Mouse (Mus musculus) heart, postnatal 0 days (tissue): ENCODE results near the gene Akap9. TPM values are rescaled to one million over a fixed set of nuclear protein-coding genes. Genes with fewer than 3 reads are reported as not detected.
"Not testable (repeated sequence)": the region's sequence is repeated elsewhere in the genome, so short reads cannot be mapped to it uniquely, and the experiment has no call there.

ENCODE experiments used
- ATAC-seq: fragments of 200-750 bp; cut with Nextera tagmentation; 2 replicates; pipeline ENCODE4 v1.8.0; 2017; ENCODE audit warnings: low read depth, moderate number of reproducible peaks, moderate library complexity; ENCODE audit not compliant: insufficient read depth
- DNase-seq: peaks from one replicate; pipeline ENCODE4 v3.0.0-alpha.2; 2016; ENCODE audit warnings: low spot score
- H3K27ac ChIP-seq: fragments of 300-500 bp; sonication (generic); 2 replicates; pipeline ENCODE4 v1.5.1; 2014; ENCODE audit warnings: low read depth, mild to moderate bottlenecking
- H3K27me3 ChIP-seq: fragments of 300-500 bp; sonication (generic); 2 replicates; pipeline ENCODE4 v1.6.1; 2014; ENCODE audit warnings: low read length, mixed read lengths; ENCODE audit not compliant: control insufficient read depth, insufficient read depth
- H3K36me3 ChIP-seq: fragments of 300-500 bp; sonication (generic); replicated peaks from 2 replicates; pipeline ENCODE4 v1.6.1; 2014; ENCODE audit warnings: low read length, mixed read lengths; ENCODE audit not compliant: control insufficient read depth, insufficient read depth
- H3K4me1 ChIP-seq: fragments of 300-500 bp; sonication (generic); 2 replicates; pipeline ENCODE4 v1.6.1; 2014; ENCODE audit warnings: antibody characterized with exemption; ENCODE audit not compliant: control insufficient read depth, insufficient read depth
- H3K4me2 ChIP-seq: fragments of 300-500 bp; sonication (generic); 2 replicates; pipeline ENCODE4 v1.6.1; 2014; ENCODE audit warnings: low read depth, mild to moderate bottlenecking, low read length, moderate library complexity
- H3K4me3 ChIP-seq: fragments of 300-500 bp; sonication (generic); 2 replicates; pipeline ENCODE4 v1.5.1; 2014; ENCODE audit warnings: low read depth, low read length
- H3K9ac ChIP-seq: fragments of 300-500 bp; sonication (generic); replicated peaks from 2 replicates; pipeline ENCODE4 v1.6.1; 2014; ENCODE audit warnings: low read depth, low read length, mixed read lengths
- H3K9me3 ChIP-seq: fragments of 300-500 bp; sonication (generic); replicated peaks from 2 replicates; pipeline ENCODE4 v1.6.1; 2016; ENCODE audit warnings: low read length; ENCODE audit not compliant: control insufficient read depth
- CTCF ChIP-seq: IDR thresholded peaks from 2 replicates; pipeline ENCODE4 v1.5.1; 2016; ENCODE audit warnings: antibody characterized with exemption, control low read depth, low read depth
- EP300 ChIP-seq: IDR thresholded peaks from 2 replicates; pipeline ENCODE4 v1.6.1; 2016; ENCODE audit warnings: antibody characterized with exemption, low read depth
- WGBS: fragments of 180-500 bp; shearing (Covaris S2); extraction: QIAGEN DNeasy Blood & Tissue Kit; methylation state at CpG from one replicate; pipeline ENCODE4 v1.1.7; 2014; 5-methylcytosine and 5-hydroxymethylcytosine counted together
- polyA plus RNA-seq: library from polyadenylated mRNA; unstranded; fragments of >200 nt; fragmentation: Nextera tagmentation; extraction: Ambion mirVana; gene quantifications from 2 replicates; pipeline ENCODE4 v1.2.1, GENCODE M21; 2015
- total RNA-seq: library from RNA; depleted of rRNA; stranded (reverse); fragments of >200 nt; gene quantifications from 2 replicates; pipeline ENCODE4 v1.2.3, GENCODE M21; 2014; ENCODE audit warnings: low replicate concordance

Akap9 gene
- total and polyA plus RNA-seq, 2 experiments from 2014 or later = 31.6 to 84.3 TPM

DNA sequence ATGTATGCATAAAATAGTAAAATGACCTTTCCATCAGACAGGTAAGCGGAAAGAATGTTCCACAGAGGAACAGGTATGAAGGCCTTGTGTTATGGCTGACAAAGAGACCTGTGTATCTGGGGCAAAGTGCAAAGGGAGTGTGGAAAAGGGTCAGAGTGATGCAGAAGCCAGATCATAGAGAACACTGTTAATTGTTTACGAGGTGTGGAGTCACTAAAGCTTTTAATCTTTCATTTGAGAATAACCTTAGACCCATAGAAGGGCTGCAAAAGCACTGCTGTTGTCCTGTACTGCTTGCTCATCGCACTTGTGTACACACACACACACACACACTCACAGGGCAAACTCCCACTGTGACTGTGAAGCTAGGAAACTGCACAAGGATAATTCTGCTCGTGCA lies 91.5 kb downstream of the Akap9 start:
- Histone ChIP-seq H3K9me3 (no peaks in the 10 kb centered on the region), H3K4me1 (0 out of 2 replicates have a peak, but pooled peaks cover 4% of the 10 kb centered on the region), H3K36me3 (peaks cover 6% of the 10 kb centered on the region), H3K27me3 (no peaks in the 10 kb centered on the region), H3K4me2 (no peak overlapping the region), H3K9ac (no peak overlapping the region), H3K27ac (no peak overlapping the region), H3K4me3 (no peak overlapping the region)
- WGBS = 94% methylated on average over 4 of the region's 4 CpGs
- TF ChIP-seq EP300 = no peak
- TF ChIP-seq CTCF = no peak
- ATAC-seq = no peak
- no peak for DNase-seq

DNA sequence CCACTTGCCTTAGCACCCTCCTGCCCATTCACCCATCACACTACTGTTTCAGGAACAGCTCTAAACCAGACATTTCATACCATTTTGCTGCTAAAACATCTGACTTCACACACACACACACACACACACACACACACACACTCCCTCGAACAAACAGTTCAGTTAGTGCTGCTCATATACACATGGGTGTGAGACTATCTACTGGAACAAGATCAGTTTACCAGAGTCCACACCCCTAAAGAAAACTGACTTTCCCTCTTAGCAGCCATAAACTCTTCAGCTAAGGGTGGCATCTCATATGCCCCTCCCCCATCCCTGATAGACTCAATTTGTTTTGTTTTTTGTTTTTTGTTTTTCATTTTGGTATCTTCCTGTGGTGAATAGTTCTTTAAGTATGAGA lies 92.2 kb downstream of the Akap9 start:
- Histone ChIP-seq H3K9ac (no peak overlapping the region), H3K4me3 (no peak overlapping the region), H3K36me3 (peaks cover 6% of the 10 kb centered on the region; the same call in 1 of the 2 replicates), H3K27me3 (no peaks in the 10 kb centered on the region), H3K27ac (no peak overlapping the region), H3K9me3 (no peaks in the 10 kb centered on the region), H3K4me1 (peaks cover 8% of the 10 kb centered on the region; the same call in 1 of the 2 replicates), H3K4me2 (no peak overlapping the region)
- ATAC-seq = no peak
- TF ChIP-seq CTCF = no peak
- DNase-seq = no peak
- WGBS = 96% methylated on average over 1 of the region's 1 CpGs

DNA sequence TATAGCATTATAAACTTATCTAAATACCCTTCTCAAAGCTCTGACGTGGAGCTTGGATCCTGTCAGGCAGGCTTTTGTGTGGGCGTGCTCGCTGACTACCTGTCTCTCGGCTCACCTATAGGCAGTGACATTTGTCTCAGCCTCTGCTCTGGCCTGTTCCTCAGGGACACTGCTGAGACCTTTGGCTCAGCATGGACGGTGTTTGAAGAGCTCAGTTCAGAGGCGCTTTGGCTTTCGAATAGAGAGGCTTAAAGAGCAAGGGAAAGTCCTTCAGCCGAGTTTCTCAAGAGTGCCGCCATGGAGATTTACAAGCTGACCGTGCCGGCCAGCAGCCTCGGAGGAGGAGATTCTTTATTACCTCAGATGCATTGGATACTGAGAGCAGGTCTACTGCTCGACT lies 95.3 kb downstream of the Akap9 start:
- peak overlapping the region; percentile 33; the same call in 1 of the 2 replicates for H3K4me2 ChIP-seq
- H3K27me3 ChIP-seq = no peaks in the 10 kb centered on the region
- DNase-seq (no peak), ATAC-seq (no peak)
- TF ChIP-seq EP300 = no peak
- TF ChIP-seq CTCF = no peak
- no peak overlapping the region for H3K4me3 ChIP-seq
- H3K9me3 ChIP-seq = no peaks in the 10 kb centered on the region
- peaks cover 6% of the 10 kb centered on the region; the same call in 1 of the 2 replicates for H3K36me3 ChIP-seq
- peaks cover 8% of the 10 kb centered on the region; the same call in 1 of the 2 replicates for H3K4me1 ChIP-seq
- H3K27ac ChIP-seq = peak overlapping the region; percentile 52
- 0 out of 2 replicates have a peak overlapping the region, but pooled peaks have one; percentile 26 for H3K9ac ChIP-seq
- whole genome bisulfite sequencing = 55% methylated on average over 13 of the region's 13 CpGs

DNA sequence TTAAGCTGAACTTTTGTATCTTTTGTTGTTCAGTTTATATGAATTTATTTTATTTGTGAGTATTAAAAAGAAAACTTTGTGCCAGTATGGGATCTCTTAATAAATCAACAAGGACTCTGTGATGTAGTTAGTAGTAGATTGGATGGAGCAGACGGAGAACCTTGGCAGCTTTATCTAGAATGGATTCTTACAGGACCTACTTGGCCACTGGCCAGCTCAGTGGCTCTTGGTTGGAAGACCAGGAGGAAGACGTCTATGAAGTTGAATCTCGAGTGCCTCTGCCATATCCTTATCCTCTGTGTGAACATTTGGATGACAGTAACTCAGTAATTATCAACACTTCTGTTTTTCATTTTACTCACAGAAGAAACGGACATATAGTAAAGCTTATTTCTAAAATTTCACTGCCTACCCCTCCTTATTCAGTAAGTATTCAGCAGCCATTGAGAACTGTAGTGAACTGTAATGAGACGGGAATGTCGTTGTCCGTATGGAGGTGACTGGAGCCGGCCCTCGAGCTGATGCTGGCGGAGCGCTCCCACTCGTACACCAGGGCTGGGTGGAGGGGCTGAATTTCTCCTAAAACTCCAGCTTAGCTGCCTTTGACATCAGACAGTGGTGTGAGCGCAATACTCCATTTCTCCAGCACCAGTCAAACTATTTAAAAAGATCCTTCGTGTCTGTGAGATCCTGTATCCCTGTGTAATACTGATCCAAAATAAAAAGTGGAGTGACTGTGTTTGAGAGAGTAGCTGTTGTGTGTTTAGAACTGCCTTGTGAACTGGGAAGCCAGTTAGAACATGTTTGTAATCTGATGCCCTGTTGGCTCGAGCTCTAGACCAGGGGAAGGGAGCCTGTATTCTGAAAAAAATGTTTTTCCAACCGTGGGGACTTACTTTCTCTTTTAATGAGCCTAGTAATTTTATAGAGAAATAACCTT lies 96.2 kb downstream of the Akap9 start:
- ATAC-seq = peak; percentile 78
- 29% methylated on average over 16 of the region's 16 CpGs for WGBS

DNA sequence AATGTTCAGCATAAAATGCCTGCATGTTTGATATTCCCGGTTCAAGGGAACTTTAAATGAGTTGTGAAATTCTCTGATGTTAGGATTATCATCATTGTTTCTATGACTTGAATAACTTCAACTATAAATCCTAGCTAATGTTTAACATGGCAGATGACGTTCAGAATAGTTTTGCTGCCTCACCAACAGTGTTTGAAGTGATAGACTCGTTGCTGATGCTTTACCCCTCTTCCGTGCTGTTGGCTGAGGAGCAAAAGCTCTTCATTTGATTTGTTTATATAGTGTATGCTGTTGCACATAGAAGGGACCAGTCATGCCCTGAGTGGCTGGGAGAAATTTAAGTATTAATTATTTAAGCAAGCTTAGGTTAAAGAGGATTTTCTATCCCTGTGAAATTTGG lies 96.9 kb downstream of the Akap9 start:
- no peaks in the 10 kb centered on the region for H3K27me3 ChIP-seq
- H3K4me2 ChIP-seq = peak overlapping the region; percentile 56
- H3K36me3 ChIP-seq = 0 out of 2 replicates have a peak, but pooled peaks cover 2% of the 10 kb centered on the region
- no peaks in the 10 kb centered on the region for H3K9me3 ChIP-seq
- DNase-seq (no peak), ATAC-seq (no peak)
- TF ChIP-seq CTCF (no peak), EP300 (no peak)
- WGBS = 35% methylated on average over 4 of the region's 4 CpGs
- H3K4me3 ChIP-seq = peak overlapping the region; percentile 26
- no peak overlapping the region for H3K9ac ChIP-seq
- H3K4me1 ChIP-seq = peaks cover 8% of the 10 kb centered on the region; the same call in 1 of the 2 replicates
- H3K27ac ChIP-seq = peak overlapping the region; percentile 86

More for the DNA sequence above, 96.2 kb downstream of the Akap9 start:
- Histone ChIP-seq H3K4me1 (peaks cover 8% of the 10 kb centered on the region; the same call in 1 of the 2 replicates), H3K4me3 (peak overlapping the region; percentile 26), H3K27me3 (no peaks in the 10 kb centered on the region), H3K36me3 (peaks cover 6% of the 10 kb centered on the region; the same call in 1 of the 2 replicates), H3K9me3 (no peaks in the 10 kb centered on the region), H3K27ac (peak overlapping the region; percentile 86), H3K4me2 (peak overlapping the region; percentile 56), H3K9ac (peak overlapping the region; percentile 45)
- TF ChIP-seq CTCF (no peak), EP300 (no peak)
- DNase-seq = peak; percentile 65

DNA sequence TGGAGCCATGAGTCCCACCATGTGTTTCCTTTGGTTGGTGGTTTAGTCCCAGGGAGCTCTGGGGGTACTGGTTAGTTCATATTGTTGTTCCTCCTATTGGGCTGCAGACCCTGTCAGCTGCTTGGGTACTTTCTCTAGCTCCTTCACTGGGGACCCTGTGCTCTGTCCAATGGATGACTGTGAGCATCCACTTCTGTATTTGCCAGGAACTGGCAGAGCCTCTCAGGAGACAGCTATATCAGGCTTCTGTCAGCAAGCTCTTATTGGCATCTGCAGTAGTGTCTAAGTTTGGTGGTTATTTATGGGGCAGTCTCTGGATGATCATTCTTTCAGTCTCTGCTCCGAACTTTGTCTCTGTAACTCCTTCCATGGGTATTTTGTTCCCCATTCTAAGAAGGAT lies 98.5 kb downstream of the Akap9 start:
- not testable (repeated sequence) for ATAC-seq, DNase-seq, H3K4me2 ChIP-seq, H3K4me1 ChIP-seq, H3K4me3 ChIP-seq, H3K27me3 ChIP-seq, H3K9ac ChIP-seq, H3K9me3 ChIP-seq
- whole genome bisulfite sequencing = 38% methylated on average over 1 of the region's 1 CpGs
- H3K27ac ChIP-seq = peak overlapping the region; percentile 20; the same call in 1 of the 2 replicates
- peaks cover 15% of the 10 kb centered on the region; the same call in 1 of the 2 replicates for H3K36me3 ChIP-seq
